Mouse (Mus musculus) subcutaneous adipose tissue, adult 2 months (tissue): ENCODE data around the gene Apoa4. TPM values are rescaled to one million over a fixed set of nuclear protein-coding genes. Genes with fewer than 3 reads are reported as not detected.

Experiments
- polyA plus RNA-seq: library from polyadenylated mRNA; depleted of rRNA; stranded (reverse); fragments of >200 nt; gene quantifications from 2 replicates; pipeline ENCODE4 v1.2.3, GENCODE M21; 2012; ENCODE audit warnings: low replicate concordance; rRNA removed

Apoa4 gene
- polyA plus RNA-seq = 0.06 TPM in 1 of 2 replicates, not detected in the other

DNA sequence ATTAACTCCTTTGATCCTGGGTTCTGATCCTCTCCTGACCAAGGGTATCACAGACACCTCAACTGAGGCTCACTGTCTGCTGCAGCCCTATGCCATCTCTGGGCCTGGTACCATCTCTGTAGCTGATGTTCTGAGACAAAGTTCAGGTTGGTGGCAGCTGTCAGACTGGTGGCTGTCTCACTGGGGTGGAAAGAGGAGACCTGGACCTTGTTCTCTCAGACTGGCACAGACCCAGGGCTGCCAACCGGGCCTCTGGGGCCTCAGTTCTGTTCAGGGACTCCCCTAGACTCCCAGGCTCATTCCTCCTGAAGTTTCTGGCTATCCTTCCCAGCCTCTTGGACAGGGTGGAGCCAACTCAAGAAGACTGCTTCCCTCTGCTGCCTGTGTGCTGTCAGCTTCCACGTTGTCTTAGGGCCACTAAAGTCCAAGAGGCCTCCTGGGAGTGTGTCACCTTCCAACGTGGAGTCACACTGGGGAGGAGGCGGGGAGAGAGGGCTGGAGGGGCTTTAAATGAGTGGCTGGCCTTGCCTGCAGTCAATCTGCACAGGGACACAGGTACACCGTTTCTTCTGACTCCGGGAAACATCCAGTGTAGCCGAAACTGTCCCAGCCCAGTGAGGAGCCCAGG lies at the start of gene Apoa4:
TSS of gene Apoa4 (plus strand) at position 171 of the 628 bp plus-strand sequence.

DNA sequence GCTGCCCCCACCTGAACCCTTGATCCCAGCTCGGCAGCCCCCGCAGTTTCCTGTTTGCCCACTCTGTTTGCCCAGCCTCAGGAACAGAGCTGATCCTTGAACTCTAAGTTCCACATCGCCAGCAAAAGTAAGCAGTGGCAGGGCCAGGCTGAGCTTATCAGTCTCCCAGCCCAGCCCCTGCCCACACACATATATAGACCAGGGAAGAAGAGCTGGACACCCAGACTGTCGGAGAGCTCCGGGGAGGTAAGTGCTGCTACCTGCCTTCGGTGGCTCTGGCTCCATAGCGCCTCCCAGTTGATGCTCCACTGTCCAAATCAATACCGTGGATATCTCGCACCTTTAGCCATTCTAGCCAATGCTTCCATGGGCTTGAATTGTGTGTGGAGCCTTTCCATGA lies 12.0 kb upstream of the Apoa4 start, which contains the start of gene Apoa1:
TSS of gene Apoa1 (plus strand) at position 90 of the 400 bp plus-strand sequence.

DNA sequence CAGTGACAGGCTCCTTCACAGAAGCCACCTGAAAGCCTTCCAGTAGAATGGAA lies 5.1 kb upstream of the Apoa4 start, which contains the start of gene Apoc3:
TSS of gene Apoc3 (minus strand) at position 41 of the 53 bp plus-strand sequence.

DNA sequence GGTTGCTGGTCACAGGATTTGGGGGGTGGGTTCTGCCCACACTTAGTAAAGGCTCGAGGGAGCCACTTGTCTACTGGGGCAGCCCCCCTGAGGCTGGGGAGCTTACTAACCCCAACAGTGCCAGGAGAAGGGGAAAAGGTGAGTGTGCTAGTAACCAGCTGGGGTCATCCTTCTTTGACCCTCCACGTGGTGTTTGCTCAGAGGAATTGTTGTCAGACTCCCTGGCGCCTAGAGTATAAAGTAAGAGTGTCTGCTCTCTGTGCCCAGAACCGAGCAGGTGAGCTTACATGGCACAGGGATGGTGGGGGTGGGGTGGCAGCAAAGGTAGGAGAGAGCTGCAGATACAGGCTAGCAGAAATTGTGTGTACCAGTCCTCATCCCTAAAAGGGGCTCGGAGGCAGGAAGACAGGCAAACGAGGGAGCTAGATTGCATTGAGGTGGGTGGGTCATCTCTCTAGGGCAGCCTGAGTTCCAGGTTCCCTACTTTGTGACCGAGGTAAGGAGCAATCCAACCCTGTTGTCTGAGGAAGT lies 27.9 kb downstream of the Apoa4 start, which contains the start of gene Apoa5:
TSS of gene Apoa5 (plus strand) at position 291 of the 531 bp plus-strand sequence.

DNA sequence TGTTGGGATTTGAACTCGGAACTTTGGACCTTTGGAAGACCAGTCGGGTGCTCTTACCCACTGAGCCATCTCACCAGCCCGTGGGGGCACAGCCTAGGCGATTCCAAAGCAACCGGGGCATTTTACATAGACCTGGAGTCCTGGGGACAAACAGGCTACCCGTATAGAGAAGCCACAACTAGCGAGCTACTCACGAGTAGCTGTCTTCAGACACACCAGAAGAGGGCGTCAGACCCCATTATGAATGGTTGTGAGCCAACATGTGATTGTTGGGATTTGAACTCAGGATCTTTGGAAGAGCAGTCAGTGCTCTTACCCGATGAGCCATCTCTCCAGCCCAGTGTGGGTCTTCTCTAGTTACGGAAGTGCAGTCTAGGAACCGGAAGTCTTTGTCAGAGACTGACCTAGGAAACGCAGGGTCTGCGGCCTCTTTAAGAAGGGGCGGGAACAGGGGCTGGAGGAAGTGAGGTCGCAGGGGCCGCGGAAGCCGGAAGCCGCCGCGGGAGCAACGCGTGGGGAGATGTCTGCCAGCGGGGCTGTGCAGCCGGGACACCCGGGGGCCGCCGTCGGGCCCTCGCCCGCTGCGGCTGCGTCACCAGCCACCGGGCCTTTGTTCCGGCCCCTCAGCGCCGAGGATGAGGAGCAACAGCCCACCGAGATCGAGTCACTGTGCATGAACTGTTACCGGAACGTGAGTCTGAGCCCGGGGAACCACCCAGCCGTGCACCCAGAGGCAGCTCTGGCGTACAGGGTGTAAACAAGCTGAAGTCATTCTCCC lies 32.4 kb downstream of the Apoa4 start, which contains the start of gene Zpr1:
TSS of gene Zpr1 (plus strand) at position 388 of the 778 bp plus-strand sequence.

DNA sequence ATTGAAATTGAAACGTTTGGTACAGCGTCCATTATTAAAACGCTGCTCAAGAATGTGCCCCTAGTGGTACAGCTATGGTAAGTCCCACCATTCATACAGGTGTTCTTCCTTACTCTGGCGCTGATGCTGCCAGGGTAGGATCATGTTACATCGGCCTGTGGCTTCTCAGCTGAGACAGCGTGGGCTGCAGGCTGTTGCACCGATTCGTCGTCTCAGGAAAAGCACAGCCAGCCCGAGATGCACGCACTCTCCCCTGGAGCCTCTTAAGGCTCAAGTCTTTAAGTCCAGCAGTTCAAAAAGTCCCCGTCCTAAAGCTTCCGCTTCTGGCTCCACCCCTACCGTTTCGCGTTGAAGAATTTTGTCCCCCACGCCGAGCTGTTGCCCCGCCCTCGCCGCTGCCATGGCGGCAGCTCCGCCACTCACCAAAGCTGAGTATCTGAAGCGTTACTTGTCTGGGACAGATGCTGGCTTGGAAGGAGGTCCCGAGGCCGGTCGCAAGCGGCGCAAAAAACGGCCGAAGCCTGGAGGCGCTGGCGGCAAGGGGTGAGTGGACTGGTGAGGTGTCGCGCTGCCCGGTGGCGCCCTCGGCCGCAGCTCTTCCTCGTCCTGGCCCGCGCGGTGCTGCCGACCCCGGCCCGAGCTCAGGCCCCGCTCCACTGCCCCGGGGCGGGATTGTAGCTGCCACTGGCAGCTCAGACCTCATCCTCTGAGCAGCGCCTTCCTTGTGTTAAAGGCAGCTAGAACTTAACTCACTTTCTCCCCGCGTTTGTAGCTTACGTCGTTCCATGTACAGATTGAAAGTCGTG lies 42.3 kb downstream of the Apoa4 start, which contains the start of gene Bud13:
TSS of gene Bud13 (plus strand) at position 378 of the 806 bp plus-strand sequence.

Other genes with a start within 250 kb of the Apoa4 start
- 25.0 and 28.5 TPM in 2 replicates for gene Pafah1b2, start 228.0 kb upstream of the Apoa4 start, polyA plus RNA-seq
- gene Sik3, start 227.9 kb upstream of the Apoa4 start, polyA plus RNA-seq = 17.9 and 25.2 TPM in 2 replicates
- gene Apoa1, start 12.1 kb upstream of the Apoa4 start, polyA plus RNA-seq = 0.42 and 2.2 TPM in 2 replicates
- 3.4 and 11.2 TPM in 2 replicates for gene Apoc3, start 5.1 kb upstream of the Apoa4 start, polyA plus RNA-seq
- gene Apoa5, start 27.9 kb downstream of the Apoa4 start, polyA plus RNA-seq = 0.17 and 0.53 TPM in 2 replicates
- gene Zpr1, start 32.4 kb downstream of the Apoa4 start, polyA plus RNA-seq = 16.2 and 34.2 TPM in 2 replicates
- 6.8 and 11.8 TPM in 2 replicates for gene Bud13, start 42.3 kb downstream of the Apoa4 start, polyA plus RNA-seq
- not detected in 2 replicates for gene 4931429L15Rik, start 79.3 kb downstream of the Apoa4 start, polyA plus RNA-seq